Mouse (Mus musculus) C2C12 (cell line): ENCODE measurements at regions not wholly inside any gene's neighbourhood (a gene's known extent, or its start where the extent isn't known, plus 50 kb on each side); places are given as distances from the start of the nearest gene placed in this dataset.

ENCODE experiments used
- H3K27me3 ChIP-seq: one replicate; pipeline ENCODE4 v1.6.1; 2011; ENCODE audit not compliant: control insufficient read depth, insufficient read depth, insufficient read length
- H3K36me3 ChIP-seq: one replicate; pipeline ENCODE4 v1.6.1; 2011; ENCODE audit not compliant: control insufficient read depth, insufficient read depth
- H3K4me3 ChIP-seq: one replicate; pipeline ENCODE4 v1.5.1; 2011; ENCODE audit warnings: mild to moderate bottlenecking, control low read depth; ENCODE audit not compliant: poor library complexity, insufficient read depth, severe bottlenecking
- H3K79me2 ChIP-seq: one replicate; pipeline ENCODE4 v1.6.1; 2011; ENCODE audit not compliant: control insufficient read depth, insufficient read depth
- H3K79me3 ChIP-seq: one replicate; pipeline ENCODE4 v1.6.1; 2011; ENCODE audit warnings: low read depth, control low read depth
- H3ac ChIP-seq: one replicate; pipeline ENCODE3; 2011; ENCODE audit warnings: low read depth; ENCODE audit not compliant: control insufficient read depth, insufficient read length
- CEBPB ChIP-seq: IDR thresholded peaks from one replicate; pipeline ENCODE4 v1.6.1; 2011; ENCODE audit warnings: low read depth, mild to moderate bottlenecking, control low read depth, moderate library complexity
- CTCF ChIP-seq: IDR thresholded peaks from one replicate; pipeline ENCODE4 v1.5.1; 2011; ENCODE audit not compliant: control insufficient read depth, insufficient read depth, insufficient read length
- FOSL1 ChIP-seq: IDR thresholded peaks from one replicate; pipeline ENCODE4 v1.8.0; 2011; ENCODE audit warnings: mild to moderate bottlenecking, low read length; ENCODE audit not compliant: poor library complexity, insufficient read depth, severe bottlenecking
- MAX ChIP-seq: IDR thresholded peaks from one replicate; pipeline ENCODE4 v1.6.1; 2011; ENCODE audit warnings: mild to moderate bottlenecking, control low read depth
- MYOD1 ChIP-seq: IDR thresholded peaks from one replicate; pipeline ENCODE4 v1.6.1; 2011; ENCODE audit warnings: low read depth; ENCODE audit not compliant: control insufficient read depth, insufficient read length
- MYOG ChIP-seq: IDR thresholded peaks from one replicate; pipeline ENCODE4 v1.6.1; 2011; ENCODE audit not compliant: control insufficient read depth, insufficient read length; ENCODE audit errors: extremely low read depth
- USF1 ChIP-seq: IDR thresholded peaks from one replicate; pipeline ENCODE4 v1.6.1; 2011; ENCODE audit warnings: low read depth, mild to moderate bottlenecking, control low read depth, moderate library complexity

GRCm38 (mm10) chr14:24956528-24957210 lies 469.7 kb downstream of the Rps24 start:
- no peak for TF ChIP-seq CTCF
- no peak for TF ChIP-seq MAX
- TF ChIP-seq CEBPB = no peak
- no peak for TF ChIP-seq FOSL1
- TF ChIP-seq USF1 = no peak
- no peak for TF ChIP-seq MYOD1
- TF ChIP-seq MYOG = no peak
- Histone ChIP-seq H3ac (no peak overlapping the region), H3K79me2 (no peaks in the 10 kb centered on the region), H3K4me3 (no peak overlapping the region), H3K79me3 (no peaks in the 10 kb centered on the region), H3K27me3 (peaks cover 28% of the 10 kb centered on the region), H3K36me3 (no peaks in the 10 kb centered on the region)

- H3K79me3 ChIP-seq = no peaks in the 10 kb centered on the region
- no peak for TF ChIP-seq USF1
- TF ChIP-seq CEBPB = no peak
- TF ChIP-seq MYOG = no peak
- no peak for TF ChIP-seq MAX
- no peak for TF ChIP-seq MYOD1
- no peak for TF ChIP-seq CTCF
- no peak for TF ChIP-seq FOSL1
- peaks cover 25% of the 10 kb centered on the region for H3K27me3 ChIP-seq
- H3K36me3 ChIP-seq = no peaks in the 10 kb centered on the region
- no peak overlapping the region for H3ac ChIP-seq
- no peak overlapping the region for H3K4me3 ChIP-seq
- no peaks in the 10 kb centered on the region for H3K79me2 ChIP-seq
Observed at GRCm38 (mm10) chr14:24957392-24957791, 470.5 kb downstream of the Rps24 start.

GRCm38 (mm10) chr14:24958821-24959220 lies 471.9 kb downstream of the Rps24 start:
- no peak overlapping the region for H3K4me3 ChIP-seq
- H3ac ChIP-seq = no peak overlapping the region
- no peaks in the 10 kb centered on the region for H3K79me3 ChIP-seq
- TF ChIP-seq MYOG = no peak
- no peak for TF ChIP-seq MYOD1
- no peak for TF ChIP-seq CTCF
- TF ChIP-seq FOSL1 = no peak
- no peak for TF ChIP-seq CEBPB
- TF ChIP-seq MAX = no peak
- no peak for TF ChIP-seq USF1
- H3K79me2 ChIP-seq = no peaks in the 10 kb centered on the region
- H3K27me3 ChIP-seq = peaks cover 19% of the 10 kb centered on the region
- H3K36me3 ChIP-seq = no peaks in the 10 kb centered on the region

- TF ChIP-seq MYOG (no peak), MAX (no peak), CEBPB (no peak), FOSL1 (no peak), CTCF (no peak), USF1 (no peak), MYOD1 (no peak)
- Histone ChIP-seq H3K79me3 (no peaks in the 10 kb centered on the region), H3K79me2 (no peaks in the 10 kb centered on the region), H3K36me3 (no peaks in the 10 kb centered on the region), H3K27me3 (peaks cover 19% of the 10 kb centered on the region), H3K4me3 (no peak overlapping the region), H3ac (no peak overlapping the region)
Observed at GRCm38 (mm10) chr14:24959401-24959800, 472.5 kb downstream of the Rps24 start.

GRCm38 (mm10) chr14:24960082-24960482 lies 473.2 kb downstream of the Rps24 start:
- Histone ChIP-seq H3K79me3 (no peaks in the 10 kb centered on the region), H3ac (no peak overlapping the region), H3K36me3 (no peaks in the 10 kb centered on the region), H3K4me3 (no peak overlapping the region), H3K79me2 (no peaks in the 10 kb centered on the region), H3K27me3 (peaks cover 19% of the 10 kb centered on the region)
- TF ChIP-seq CEBPB = no peak
- TF ChIP-seq MYOD1 = no peak
- TF ChIP-seq CTCF = no peak
- no peak for TF ChIP-seq MAX
- no peak for TF ChIP-seq MYOG
- TF ChIP-seq FOSL1 = no peak
- TF ChIP-seq USF1 = no peak

- H3K79me2 ChIP-seq = no peaks in the 10 kb centered on the region
- no peak overlapping the region for H3ac ChIP-seq
- peaks cover 12% of the 10 kb centered on the region for H3K27me3 ChIP-seq
- H3K4me3 ChIP-seq = no peak overlapping the region
- no peaks in the 10 kb centered on the region for H3K36me3 ChIP-seq
- TF ChIP-seq USF1 = no peak
- H3K79me3 ChIP-seq = no peaks in the 10 kb centered on the region
Observed at GRCm38 (mm10) chr14:24960875-24961274, 473.9 kb downstream of the Rps24 start.
